Mouse (Mus musculus) MN1 (cell line): ENCODE measurements around the gene Dnajc28.

Experiments
- DNase-seq: peaks from one replicate; pipeline ENCODE4 v3.0.0-alpha.2; 2016; ENCODE audit warnings: low spot score

Gene Dnajc28

GRCm38 (mm10) chr16:91587730-91588453 is 30.9 kb downstream of the Dnajc28 start:
- DNase-seq: no peak

DNA sequence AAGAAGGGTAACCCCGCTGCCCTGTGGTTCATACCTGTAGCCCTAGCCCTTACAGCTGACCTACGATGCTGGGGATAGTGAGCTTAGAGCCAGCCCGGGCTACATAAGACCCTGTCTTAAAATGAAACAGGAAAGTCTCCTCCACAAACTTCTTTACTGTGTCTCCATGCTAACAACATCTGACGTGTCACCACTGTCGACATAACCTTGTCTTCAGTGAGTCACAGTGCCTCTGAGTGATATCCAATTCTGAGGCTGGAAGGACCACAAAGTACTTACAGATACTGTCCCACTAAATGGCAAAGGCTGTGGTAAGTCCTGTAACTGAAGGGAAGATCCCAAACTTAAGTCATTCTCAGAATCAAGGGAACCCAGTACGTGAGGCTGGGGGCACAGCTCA is 32.6 kb downstream of the Dnajc28 start:
- no peak for DNase-seq

DNA sequence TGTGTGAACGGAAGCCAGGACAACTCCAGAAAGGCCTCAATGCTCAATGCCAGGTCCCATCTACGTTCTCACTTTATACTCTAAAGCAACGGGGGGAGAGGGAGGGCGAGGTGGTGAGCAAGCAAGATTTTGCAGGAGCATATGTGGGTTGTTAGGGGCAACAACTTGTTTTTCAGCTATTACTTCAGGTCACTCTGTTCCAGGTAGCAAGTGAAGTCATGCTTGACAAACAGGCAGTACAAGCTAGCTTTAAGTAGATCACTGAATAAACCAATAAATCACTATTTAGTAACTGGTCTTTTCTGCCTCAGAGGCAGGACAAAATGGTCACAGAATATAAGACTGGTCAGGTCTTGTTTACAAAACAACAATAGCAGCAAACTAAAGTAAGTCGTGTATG is 33.2 kb downstream of the Dnajc28 start:
- no peak for DNase-seq

DNA sequence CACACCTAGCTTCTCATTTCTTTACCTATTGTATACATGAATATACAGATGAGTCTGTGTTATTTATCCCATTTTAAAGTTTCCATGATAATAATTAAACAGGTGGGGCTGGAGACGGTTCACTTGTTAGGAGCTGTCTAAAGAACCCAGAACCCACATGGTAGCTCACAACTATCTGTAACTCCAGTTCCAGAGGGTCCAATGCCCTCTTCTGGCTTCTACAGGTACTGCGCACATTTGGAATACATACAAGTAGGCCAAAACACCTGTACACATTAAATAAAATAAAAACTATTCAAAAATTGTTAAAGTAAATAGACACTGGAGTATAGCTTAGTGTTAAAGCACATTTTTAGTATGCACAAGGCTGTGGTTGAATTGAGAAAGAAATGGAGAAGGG is 36.5 kb downstream of the Dnajc28 start:
- DNase-seq: no peak

DNA sequence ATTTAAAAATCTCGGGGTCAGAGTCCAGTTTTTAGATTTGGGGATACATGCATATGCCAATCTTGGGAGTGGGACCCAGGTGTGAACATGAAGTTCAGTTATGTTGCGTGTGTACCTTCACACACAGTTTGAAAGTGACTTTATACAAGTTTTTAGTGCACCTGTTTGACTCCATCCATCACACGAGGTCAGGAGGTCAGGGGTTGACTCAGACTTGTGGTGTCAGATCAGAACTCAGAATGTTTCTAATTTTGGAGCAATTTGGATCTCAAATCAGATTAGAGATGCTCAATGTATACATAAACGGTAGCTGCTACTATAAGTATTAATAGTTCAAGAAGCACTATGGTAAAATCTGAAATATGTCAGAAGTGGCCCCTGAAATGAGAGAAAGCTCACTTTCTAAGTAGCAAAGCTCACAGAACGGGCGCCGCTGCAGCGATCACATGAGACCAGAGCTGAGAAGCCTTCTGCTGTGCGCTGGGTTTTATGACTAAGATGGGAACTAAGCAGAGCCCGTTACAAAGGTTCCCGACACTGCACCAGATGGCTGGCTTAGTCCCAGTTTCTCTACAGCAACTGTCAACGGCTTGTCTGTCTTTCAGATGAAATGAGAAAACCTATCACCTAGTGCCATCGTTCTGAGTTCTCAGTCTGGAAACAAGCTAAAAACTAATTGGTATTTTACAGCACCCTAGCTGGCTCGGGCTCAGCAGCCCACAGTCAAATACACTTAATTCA is 39.7 kb downstream of the Dnajc28 start:
- no peak for DNase-seq

GRCm38 (mm10) chr16:91575151-91575550 is 43.7 kb downstream of the Dnajc28 start:
- DNase-seq: no peak

- no peak for DNase-seq
Observed at GRCm38 (mm10) chr16:91571105-91571504, 47.7 kb downstream of the Dnajc28 start.

- DNase-seq: no peak
Observed at GRCm38 (mm10) chr16:91568960-91569359, 49.9 kb downstream of the Dnajc28 start.

GRCm38 (mm10) chr16:91566002-91566401 is 52.8 kb downstream of the Dnajc28 start:
- DNase-seq: no peak

GRCm38 (mm10) chr16:91565292-91565951 is 53.4 kb downstream of the Dnajc28 start:
- no peak for DNase-seq

DNA sequence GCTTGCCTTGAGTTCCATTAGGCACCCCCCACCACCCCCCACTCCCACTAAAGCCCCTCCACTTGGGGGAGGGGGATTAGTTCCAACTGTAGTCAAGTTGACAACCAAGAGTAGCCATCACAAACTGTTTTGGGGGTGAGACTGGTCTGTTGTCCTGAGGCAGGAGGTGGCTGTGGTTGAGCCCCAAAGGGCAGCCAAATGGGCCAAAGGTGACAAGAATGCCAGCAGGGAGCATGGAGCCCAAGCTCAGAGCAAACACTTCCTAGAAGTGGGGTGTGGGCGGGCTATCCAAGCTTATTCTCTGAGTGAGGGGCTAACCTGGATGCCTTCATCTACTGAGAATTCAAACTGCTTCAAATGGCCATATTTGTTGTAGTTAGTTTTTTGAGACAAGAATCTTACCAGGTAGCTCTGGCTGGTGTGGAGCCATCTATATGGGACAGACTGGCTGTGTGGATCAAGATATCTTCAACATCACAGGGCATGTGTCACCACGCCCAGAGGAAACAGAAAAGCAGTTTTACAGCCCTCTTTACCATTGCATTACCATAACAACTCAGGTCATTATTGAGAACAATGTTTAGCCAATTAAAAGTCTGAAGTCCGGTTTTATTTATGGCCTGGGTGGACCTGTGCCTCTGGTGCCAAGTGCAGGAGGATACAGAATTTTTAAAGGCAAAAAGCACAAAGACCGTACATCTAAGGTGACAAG is 54.1 kb downstream of the Dnajc28 start:
- DNase-seq: no peak
